Comparison of ENCODE assay signal across 7 mouse cellular contexts in the genomic region with DNA sequence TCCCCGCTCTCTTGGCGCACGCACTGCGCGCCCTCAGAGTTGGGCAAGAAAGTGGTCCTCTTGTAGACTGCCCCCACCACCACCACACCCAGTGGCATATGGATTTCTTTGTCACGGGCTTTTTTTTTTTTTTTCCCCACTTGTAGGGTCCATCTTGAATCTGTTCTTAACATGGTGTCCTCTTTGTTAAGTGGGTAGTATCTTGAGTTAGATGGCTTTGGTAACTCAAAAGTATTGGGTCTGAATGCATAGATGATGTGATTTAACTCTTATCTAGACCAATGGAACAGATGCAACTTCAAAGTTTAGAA. TPM values are rescaled to one million over a fixed set of nuclear protein-coding genes. Genes with fewer than 3 reads are reported as not detected.
A peak's percentile ranks its signal among the peaks of the same experiment; 100 is the strongest.
DNase-seq lines count a peak whose midpoint lies in the region; ATAC-seq and TF ChIP-seq lines count a peak whose summit lies in the region.

No protein-coding gene starts in this region.

- DNase-seq in testis, postnatal 14 days (ENCODE audit: low spot score), result no peak
- DNase-seq in forebrain, embryonic 10.5 days (ENCODE audit: extremely low spot score, low spot score), result no peak
- no peak for DNase-seq in liver, embryonic 11.5 days (ENCODE audit: low spot score)
- DNase-seq in cerebellum, postnatal 4 days (ENCODE audit: low spot score in 2 of 2), result no peak
- no peak for DNase-seq in urinary bladder, postnatal 36 days (ENCODE audit: low spot score in 2 of 2)
- no peak for DNase-seq in spleen, adult 12 weeks (ENCODE audit: low spot score)

- H3K9me3 ChIP-seq in forebrain, embryonic 10.5 days, result peaks cover 4% of the 10 kb centered on the region
- H3K9me3 ChIP-seq in liver, embryonic 11.5 days (ENCODE audit: control insufficient read depth, low read length), result peaks cover 6% of the 10 kb centered on the region; the same call in 1 of the 2 replicates

- peak overlapping the region; percentile 93 for H3K27ac ChIP-seq in testis, adult 2 months (ENCODE audit: control insufficient read depth, insufficient read depth, low read depth, low read length)
- H3K27ac ChIP-seq in forebrain, embryonic 10.5 days, result peak overlapping the region; percentile 98
- H3K27ac ChIP-seq in liver, embryonic 11.5 days (ENCODE audit: low read depth, low read length), result peak overlapping the region; percentile 92; the same call in 1 of the 2 replicates

- peak overlapping the region; percentile 93 for H3K4me3 ChIP-seq in testis, adult 2 months (ENCODE audit: control insufficient read depth, low read depth, low read length)
- peak overlapping the region; percentile 80 for H3K4me3 ChIP-seq in forebrain, embryonic 10.5 days
- peak overlapping the region; percentile 84 for H3K4me3 ChIP-seq in liver, embryonic 11.5 days (ENCODE audit: low read depth, low read length)

- WGBS in forebrain, embryonic 10.5 days, result 7% methylated on average over 6 of the region's 6 CpGs
- WGBS in liver, embryonic 11.5 days, result 1% methylated on average over 6 of the region's 6 CpGs

- H3K9ac ChIP-seq in liver, embryonic 11.5 days (ENCODE audit: low read depth, low read length), result peak overlapping the region; percentile 88

- TF ChIP-seq CTCF in testis, adult 2 months (IDR thresholded peaks at IDR 0.05; ENCODE audit: control insufficient read depth, insufficient read depth, insufficient replicate concordance, low read depth, low read length), result no peak

- H3K4me1 ChIP-seq in testis, adult 2 months (ENCODE audit: control insufficient read depth, insufficient read depth, low read length), result peaks cover 2% of the 10 kb centered on the region
- peaks cover 13% of the 10 kb centered on the region for H3K4me1 ChIP-seq in forebrain, embryonic 10.5 days
- no peaks in the 10 kb centered on the region for H3K4me1 ChIP-seq in liver, embryonic 11.5 days (replicated peaks; ENCODE audit: control insufficient read depth, insufficient read depth, low read length)

- no peak for TF ChIP-seq POLR2A in testis, adult 2 months (IDR thresholded peaks at IDR 0.05; ENCODE audit: control insufficient read depth, low read depth, low read length)

- no peaks in the 10 kb centered on the region for H3K27me3 ChIP-seq in testis, adult 2 months (ENCODE audit: control insufficient read depth, insufficient read depth, low read length)
- H3K27me3 ChIP-seq in forebrain, embryonic 10.5 days (ENCODE audit: poor library complexity, severe bottlenecking), result peaks cover 36% of the 10 kb centered on the region
- H3K27me3 ChIP-seq in liver, embryonic 11.5 days (replicated peaks; ENCODE audit: control insufficient read depth, insufficient read depth, low read length), result 0 out of 2 replicates have a peak, but pooled peaks cover 4% of the 10 kb centered on the region

- no peaks in the 10 kb centered on the region for H3K36me3 ChIP-seq in testis, adult 2 months (ENCODE audit: control insufficient read depth, insufficient read depth, low read length)
- H3K36me3 ChIP-seq in forebrain, embryonic 10.5 days (replicated peaks), result peaks cover 27% of the 10 kb centered on the region
- H3K36me3 ChIP-seq in liver, embryonic 11.5 days (ENCODE audit: control insufficient read depth, insufficient read depth, low read length), result no peaks in the 10 kb centered on the region

- peak overlapping the region; percentile 76 for H3K4me2 ChIP-seq in liver, embryonic 11.5 days

- ATAC-seq in liver, embryonic 11.5 days (replicated peaks; ENCODE audit: low FRiP score), result no peak

RNA-seq across cellular contexts. Expression of gene Zfp518a, which starts 0.8 kb away (rescaled TPM):
- 2.2 and 3.6 TPM in 2 replicates for polyA plus RNA-seq in testis, adult 2 months (2012; rRNA removed)
- 12.0 and 13.6 TPM in 2 replicates for polyA plus RNA-seq in forebrain, embryonic 10.5 days (2016; fragmentation: Nextera tagmentation; extraction: Ambion mirVana)
- 13.7 and 14.8 TPM in 2 replicates for polyA plus RNA-seq in liver, embryonic 11.5 days (2014; fragmentation: Nextera tagmentation; extraction: Ambion mirVana)
